Mouse (Mus musculus) left cerebral cortex, postnatal 10 days (tissue): Measurements from ENCODE around the gene Tbc1d17. TPM values are rescaled to one million over a fixed set of nuclear protein-coding genes. Genes with fewer than 3 reads are reported as not detected.

Source experiments
- DNase-seq, 2 experiments: peaks; one replicate each; pipeline ENCODE4 v3.0.0; 2021 to 2022; ENCODE audit warnings: low spot score in 2 of 2, mixed read lengths in 1 of 2; ENCODE audit errors: extremely low spot score in 1 of 2
- intact Hi-C: fragments of 180-260 bp; cut with DNase I; formaldehyde crosslinking; loops from one replicate; pipeline ENCODE4 v1.15.1; 2025
- total RNA-seq, 2 experiments: library from RNA; stranded (reverse); gene quantifications; 2 replicates each; pipeline ENCODE4 v1.2.3; 2021

Gene Tbc1d17
- total RNA-seq, 2 experiments from 2014 or later, result 43.2 to 61.0 TPM

- no peak for DNase-seq
- intact Hi-C loops, result no loop called here
These were observed 7.5 kb upstream of the Tbc1d17 start for GRCm38 (mm10) chr7:44856265-44856916.

GRCm38 (mm10) chr7:44855036-44855435 lies 6.2 kb upstream of the Tbc1d17 start:
- intact Hi-C loops, result no loop called here
- no peak for DNase-seq

GRCm38 (mm10) chr7:44854356-44855031 lies 5.6 kb upstream of the Tbc1d17 start:
- DNase-seq, result peak; percentile 63 to 91
- intact Hi-C loops, result no loop called here

- intact Hi-C loops, result no loop called here
- peak in 1 of 2 experiments; percentile 58 for DNase-seq
These were observed 4.9 kb upstream of the Tbc1d17 start for GRCm38 (mm10) chr7:44853596-44854355.

- intact Hi-C loops, result no loop called here
- no peak for DNase-seq
These were observed 4.2 kb upstream of the Tbc1d17 start for GRCm38 (mm10) chr7:44853065-44853464.

GRCm38 (mm10) chr7:44852259-44853027 lies 3.6 kb upstream of the Tbc1d17 start:
- intact Hi-C loops, result no loop called here

GRCm38 (mm10) chr7:44851625-44852234 lies 2.9 kb upstream of the Tbc1d17 start:
- no peak for DNase-seq
- intact Hi-C loops, result no loop called here

More at GRCm38 (mm10) chr7:44852259-44853027, 3.6 kb upstream of the Tbc1d17 start:
- DNase-seq, result peak in 1 of 2 experiments; percentile 61

GRCm38 (mm10) chr7:44850789-44851624 lies 2.1 kb upstream of the Tbc1d17 start:
- intact Hi-C loops, result no loop called here
- DNase-seq, result no peak

- intact Hi-C loops, result no loop called here
- peak; percentile 63 to 91 for DNase-seq
These were observed 1.3 kb upstream of the Tbc1d17 start for GRCm38 (mm10) chr7:44850146-44850545.

GRCm38 (mm10) chr7:44849416-44850111 lies 685 bp upstream of the Tbc1d17 start:
- DNase-seq, result peak; percentile 93 to 95
- intact Hi-C loops, result no loop called here

- DNase-seq, result peak in 1 of 2 experiments; percentile 39
- intact Hi-C loops, result no loop called here
These were observed 1.1 kb downstream of the Tbc1d17 start for GRCm38 (mm10) chr7:44847772-44848171.

- intact Hi-C loops, result no loop called here
- peak in 1 of 2 experiments; percentile 43 for DNase-seq
These were observed 2.1 kb downstream of the Tbc1d17 start for GRCm38 (mm10) chr7:44846804-44847203.

- peak in 1 of 2 experiments; percentile 28 for DNase-seq
- intact Hi-C loops, result no loop called here
These were observed 3.9 kb downstream of the Tbc1d17 start for GRCm38 (mm10) chr7:44845006-44845405.

- DNase-seq, result no peak
- intact Hi-C loops, result no loop called here
These were observed 6.9 kb downstream of the Tbc1d17 start for GRCm38 (mm10) chr7:44841825-44842463.

GRCm38 (mm10) chr7:44840426-44840825 lies 8.5 kb downstream of the Tbc1d17 start:
- intact Hi-C loops, result no loop called here
- no peak for DNase-seq

GRCm38 (mm10) chr7:44839491-44840191 lies 9.2 kb downstream of the Tbc1d17 start:
- intact Hi-C loops, result no loop called here
- peak in 1 of 2 experiments; percentile 71 for DNase-seq
